Mouse (Mus musculus) stomach, embryonic 15.5 days (tissue): ENCODE data around the gene Il34. TPM values are rescaled to one million over a fixed set of nuclear protein-coding genes. Genes with fewer than 3 reads are reported as not detected.

ENCODE experiments used
- ATAC-seq: fragments of 200-750 bp; cut with Nextera tagmentation; 2 replicates; pipeline ENCODE4 v1.8.0; 2017; ENCODE audit warnings: low read depth, moderate number of reproducible peaks, moderate TSS enrichment; ENCODE audit not compliant: insufficient read depth, low FRiP score
- H3K27ac ChIP-seq: fragments of 300-500 bp; sonication (generic); 2 replicates; pipeline ENCODE4 v1.5.1; 2015; ENCODE audit warnings: mild to moderate bottlenecking, inconsistent platforms
- H3K27me3 ChIP-seq: fragments of 300-500 bp; sonication (generic); replicated peaks from 2 replicates; pipeline ENCODE4 v1.6.1; 2015; ENCODE audit warnings: inconsistent platforms
- H3K36me3 ChIP-seq: fragments of 300-500 bp; sonication (generic); 2 replicates; pipeline ENCODE4 v1.6.1; 2015; ENCODE audit warnings: inconsistent platforms
- H3K4me1 ChIP-seq: fragments of 300-500 bp; sonication (generic); 2 replicates; pipeline ENCODE4 v1.6.1; 2015; ENCODE audit warnings: inconsistent platforms
- H3K4me2 ChIP-seq: fragments of 300-500 bp; sonication (generic); 2 replicates; pipeline ENCODE4 v1.6.1; 2015; ENCODE audit warnings: mild to moderate bottlenecking, inconsistent platforms
- H3K4me3 ChIP-seq: fragments of 300-500 bp; sonication (generic); replicated peaks from 2 replicates; pipeline ENCODE4 v1.5.1; 2015; ENCODE audit warnings: inconsistent platforms
- H3K9ac ChIP-seq: fragments of 300-500 bp; sonication (generic); 2 replicates; pipeline ENCODE4 v1.6.1; 2015; ENCODE audit warnings: inconsistent platforms
- H3K9me3 ChIP-seq: fragments of 300-500 bp; sonication (generic); 2 replicates; pipeline ENCODE4 v1.6.1; 2016; ENCODE audit warnings: inconsistent platforms
- WGBS: fragments of 180-500 bp; shearing (Covaris S2); methylation state at CpG from one replicate; pipeline ENCODE4 v1.1.7; 2015; 5-methylcytosine and 5-hydroxymethylcytosine counted together
- polyA plus RNA-seq: library from polyadenylated mRNA; unstranded; fragments of >200 nt; fragmentation: Nextera tagmentation; extraction: Ambion mirVana; gene quantifications from 2 replicates; pipeline ENCODE4 v1.2.1, GENCODE M21; 2015

Il34 gene
- 3.2 and 3.4 TPM in 2 replicates for polyA plus RNA-seq

GRCm38 (mm10) chr8:110805669-110806068, at the start of gene Il34:
TSS of gene Il34 (minus strand) at chr8:110805924.
- Histone ChIP-seq H3K4me3 (no peak within 1 kb of the TSS; the same call in 1 of the 2 replicates), H3K4me2 (peak within 1 kb of the TSS; percentile 23)
- no peak for ATAC-seq

GRCm38 (mm10) chr8:110851186-110851585, 45.5 kb upstream of the Il34 start:
- Histone ChIP-seq H3K9me3 (no peaks in the 10 kb centered on the region), H3K36me3 (peaks cover 36% of the 10 kb centered on the region), H3K27me3 (no peaks in the 10 kb centered on the region), H3K4me1 (peaks cover 6% of the 10 kb centered on the region), H3K27ac (no peak overlapping the region), H3K4me3 (no peak overlapping the region), H3K9ac (no peak overlapping the region), H3K4me2 (no peak overlapping the region)
- 91% methylated on average over 10 of the region's 10 CpGs for WGBS
- ATAC-seq, result no peak

More at GRCm38 (mm10) chr8:110805669-110806068, at the start of gene Il34:
- peaks cover 10% of the 10 kb centered on the region for H3K4me1 ChIP-seq
- no peaks in the 10 kb centered on the region for H3K27me3 ChIP-seq
- H3K27ac ChIP-seq, result peak within 1 kb of the TSS; percentile 17; the same call in 1 of the 2 replicates
- no peak within 1 kb of the TSS for H3K9ac ChIP-seq
- H3K9me3 ChIP-seq, result no peaks in the 10 kb centered on the region
- 34% methylated on average over 12 of the region's 12 CpGs for WGBS
- peaks cover 11% of the 10 kb centered on the region; the same call in 1 of the 2 replicates for H3K36me3 ChIP-seq

- Histone ChIP-seq H3K27me3 (no peaks in the 10 kb centered on the region), H3K4me2 (peak overlapping the region; percentile 73), H3K27ac (0 out of 2 replicates have a peak overlapping the region, but pooled peaks have one; percentile 86), H3K4me1 (peaks cover 12% of the 10 kb centered on the region), H3K9ac (peak overlapping the region; percentile 53; the same call in 1 of the 2 replicates), H3K36me3 (peaks cover 29% of the 10 kb centered on the region), H3K9me3 (no peaks in the 10 kb centered on the region), H3K4me3 (peak overlapping the region; percentile 78)
- no peak for ATAC-seq
- 55% methylated on average over 14 of the region's 14 CpGs for WGBS
Measured at GRCm38 (mm10) chr8:110847645-110848495, 42.1 kb upstream of the Il34 start.

GRCm38 (mm10) chr8:110847171-110847549, 41.4 kb upstream of the Il34 start:
- Histone ChIP-seq H3K9ac (peak overlapping the region; percentile 53; the same call in 1 of the 2 replicates), H3K4me2 (peak overlapping the region; percentile 73), H3K4me1 (peaks cover 12% of the 10 kb centered on the region), H3K27me3 (no peaks in the 10 kb centered on the region), H3K27ac (peak overlapping the region; percentile 86), H3K4me3 (peak overlapping the region; percentile 78), H3K36me3 (peaks cover 21% of the 10 kb centered on the region), H3K9me3 (no peaks in the 10 kb centered on the region)
- WGBS, result 1% methylated on average over 13 of the region's 13 CpGs
- ATAC-seq, result no peak; the same call in 1 of the 2 replicates

- ATAC-seq, result peak; percentile 80
- under 1% methylated on average over 53 of the region's 53 CpGs for WGBS
- H3K27ac ChIP-seq, result peak within 1 kb of the TSS; percentile 86
- H3K4me3 ChIP-seq, result peak within 1 kb of the TSS; percentile 78
- peak within 1 kb of the TSS; percentile 73 for H3K4me2 ChIP-seq
- peak within 1 kb of the TSS; percentile 79 for H3K9ac ChIP-seq
- H3K36me3 ChIP-seq, result peaks cover 17% of the 10 kb centered on the region; the same call in 1 of the 2 replicates
- H3K4me1 ChIP-seq, result peaks cover 12% of the 10 kb centered on the region
- no peaks in the 10 kb centered on the region for H3K27me3 ChIP-seq
- H3K9me3 ChIP-seq, result no peaks in the 10 kb centered on the region
Measured at GRCm38 (mm10) chr8:110846405-110847170, 40.9 kb upstream of the Il34 start, which contains the start of the genes Cog4 and Sf3b3. TSS of gene Cog4 (plus strand) at chr8:110846600. TSS of gene Sf3b3 (minus strand) at chr8:110846787.

- Histone ChIP-seq H3K9ac (peak overlapping the region; percentile 79), H3K27ac (peak overlapping the region; percentile 86), H3K9me3 (no peaks in the 10 kb centered on the region), H3K27me3 (no peaks in the 10 kb centered on the region), H3K36me3 (peaks cover 20% of the 10 kb centered on the region), H3K4me1 (peaks cover 12% of the 10 kb centered on the region), H3K4me2 (peak overlapping the region; percentile 73), H3K4me3 (peak overlapping the region; percentile 78)
- ATAC-seq, result no peak
- WGBS, result 4% methylated on average over 17 of the region's 17 CpGs
Measured at GRCm38 (mm10) chr8:110845821-110846404, 40.2 kb upstream of the Il34 start.

GRCm38 (mm10) chr8:110844941-110845340, 39.2 kb upstream of the Il34 start:
- H3K4me3 ChIP-seq, result no peak overlapping the region
- no peaks in the 10 kb centered on the region for H3K9me3 ChIP-seq
- H3K9ac ChIP-seq, result no peak overlapping the region
- no peak for ATAC-seq
- H3K27me3 ChIP-seq, result no peaks in the 10 kb centered on the region
- H3K36me3 ChIP-seq, result peaks cover 26% of the 10 kb centered on the region
- H3K4me2 ChIP-seq, result peak overlapping the region; percentile 73; the same call in 1 of the 2 replicates
- H3K4me1 ChIP-seq, result peaks cover 12% of the 10 kb centered on the region
- WGBS, result 70% methylated on average over 3 of the region's 3 CpGs
- no peak overlapping the region for H3K27ac ChIP-seq

- WGBS, result 84% methylated on average over 5 of the region's 5 CpGs
- Histone ChIP-seq H3K4me3 (no peak overlapping the region), H3K4me2 (no peak overlapping the region), H3K4me1 (peaks cover 12% of the 10 kb centered on the region), H3K9ac (no peak overlapping the region), H3K9me3 (no peaks in the 10 kb centered on the region), H3K27ac (no peak overlapping the region), H3K36me3 (peaks cover 42% of the 10 kb centered on the region), H3K27me3 (no peaks in the 10 kb centered on the region)
- no peak for ATAC-seq
Measured at GRCm38 (mm10) chr8:110843207-110843606, 37.5 kb upstream of the Il34 start.

GRCm38 (mm10) chr8:110842012-110842574, 36.4 kb upstream of the Il34 start:
- Histone ChIP-seq H3K4me2 (no peak overlapping the region), H3K4me3 (no peak overlapping the region), H3K9ac (no peak overlapping the region), H3K9me3 (no peaks in the 10 kb centered on the region), H3K27ac (no peak overlapping the region), H3K4me1 (0 out of 2 replicates have a peak, but pooled peaks cover 5% of the 10 kb centered on the region), H3K27me3 (no peaks in the 10 kb centered on the region), H3K36me3 (peaks cover 52% of the 10 kb centered on the region)
- no peak for ATAC-seq
- 86% methylated on average over 3 of the region's 3 CpGs for WGBS

GRCm38 (mm10) chr8:110831956-110832355, 26.2 kb upstream of the Il34 start:
- Histone ChIP-seq H3K9me3 (no peaks in the 10 kb centered on the region), H3K36me3 (peaks cover 81% of the 10 kb centered on the region), H3K4me3 (no peak overlapping the region), H3K9ac (no peak overlapping the region), H3K4me2 (no peak overlapping the region), H3K27me3 (no peaks in the 10 kb centered on the region), H3K4me1 (no peaks in the 10 kb centered on the region), H3K27ac (no peak overlapping the region)
- 82% methylated on average over 3 of the region's 3 CpGs for WGBS
- no peak for ATAC-seq

- H3K27me3 ChIP-seq, result no peaks in the 10 kb centered on the region
- WGBS, result 80% methylated on average over 3 of the region's 3 CpGs
- H3K36me3 ChIP-seq, result peaks cover 86% of the 10 kb centered on the region
Measured at GRCm38 (mm10) chr8:110828511-110828910, 22.8 kb upstream of the Il34 start.

More at GRCm38 (mm10) chr8:110828511-110828910, 22.8 kb upstream of the Il34 start:
- no peak overlapping the region for H3K27ac ChIP-seq
- no peak overlapping the region for H3K4me2 ChIP-seq
- no peaks in the 10 kb centered on the region for H3K4me1 ChIP-seq
- no peaks in the 10 kb centered on the region for H3K9me3 ChIP-seq
- H3K9ac ChIP-seq, result no peak overlapping the region
- no peak for ATAC-seq
- H3K4me3 ChIP-seq, result no peak overlapping the region
